Mouse (Mus musculus) retina, adult 2 months (tissue): ENCODE data around the gene Nr1h5.

Source experiments
- DNase-seq: peaks from one replicate; pipeline ENCODE4 v3.0.0-alpha.2; 2012; ENCODE audit warnings: low read depth, low spot score

Gene Nr1h5

GRCm38 (mm10) chr3:102964033-102964432 is at the start of gene Nr1h5:
Gene Nr1h5 (minus strand): TSS chr3:102964133.
- DNase-seq: no peak

GRCm38 (mm10) chr3:103001595-103001994 is 37.7 kb upstream of the Nr1h5 start:
- DNase-seq: no peak

GRCm38 (mm10) chr3:102997591-102997990 is 33.7 kb upstream of the Nr1h5 start:
- DNase-seq: no peak

- no peak for DNase-seq
These were observed 33.1 kb upstream of the Nr1h5 start for GRCm38 (mm10) chr3:102997036-102997435.

DNA sequence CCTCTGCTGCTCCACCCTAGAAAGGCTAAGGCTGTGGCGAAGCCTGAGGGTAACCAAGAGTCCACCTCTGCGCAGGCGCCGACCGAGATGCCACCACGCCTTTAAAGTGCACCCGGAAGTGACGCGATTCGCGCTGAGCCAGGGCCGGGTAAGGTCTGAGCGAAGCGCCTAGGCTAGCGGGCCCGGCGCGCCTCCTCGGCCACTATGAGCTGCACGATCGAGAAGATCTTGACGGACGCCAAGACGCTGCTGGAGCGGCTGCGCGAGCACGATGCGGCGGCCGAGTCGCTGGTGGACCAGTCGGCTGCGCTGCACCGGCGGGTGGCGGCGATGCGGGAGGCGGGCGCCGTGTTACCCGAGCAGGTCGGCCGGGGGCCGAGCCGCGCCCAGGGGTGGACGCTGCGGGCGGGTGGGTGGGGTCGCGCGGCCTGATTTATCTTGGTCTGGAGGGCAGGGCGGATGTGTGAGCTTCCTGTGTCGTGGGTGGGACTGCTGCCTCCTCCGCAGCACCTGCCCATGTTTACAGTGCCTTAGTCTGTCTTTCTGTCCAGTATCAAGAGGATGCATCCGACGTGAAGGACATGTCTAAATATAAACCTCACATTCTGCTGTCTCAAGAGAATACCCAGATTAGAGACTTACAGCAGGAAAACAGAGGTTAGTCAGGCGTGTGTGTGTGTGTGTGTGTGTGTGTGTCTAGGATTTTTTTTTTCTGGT is 31.8 kb upstream of the Nr1h5 start, which contains the start of gene Sike1:
Gene Sike1, plus strand, starts transcription at position 104 of the 717 bp plus-strand sequence.
- DNase-seq: peak; percentile 76

- no peak for DNase-seq
These were observed 31.3 kb upstream of the Nr1h5 start for GRCm38 (mm10) chr3:102995233-102995604.

DNA sequence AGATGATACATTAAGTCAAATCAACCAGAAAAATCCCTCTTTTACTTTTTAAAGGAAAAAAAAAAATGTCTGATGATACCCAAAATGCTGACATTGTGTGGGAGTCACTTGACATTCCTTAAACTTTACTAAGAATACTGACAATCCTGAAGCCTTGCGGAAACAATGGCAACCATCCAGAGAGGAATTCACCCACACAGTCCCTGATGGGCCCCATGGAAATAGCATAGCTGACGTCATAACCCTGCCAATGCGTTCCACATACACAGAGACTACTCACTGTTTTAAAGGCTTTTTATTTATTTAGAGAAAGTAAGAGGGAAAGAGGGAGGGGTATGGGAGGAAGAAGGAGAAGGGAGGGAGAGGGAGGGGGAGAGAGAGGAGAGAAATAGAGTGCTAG is 29.0 kb upstream of the Nr1h5 start:
- DNase-seq: no peak

GRCm38 (mm10) chr3:102991041-102991440 is 27.1 kb upstream of the Nr1h5 start:
- DNase-seq: no peak

DNA sequence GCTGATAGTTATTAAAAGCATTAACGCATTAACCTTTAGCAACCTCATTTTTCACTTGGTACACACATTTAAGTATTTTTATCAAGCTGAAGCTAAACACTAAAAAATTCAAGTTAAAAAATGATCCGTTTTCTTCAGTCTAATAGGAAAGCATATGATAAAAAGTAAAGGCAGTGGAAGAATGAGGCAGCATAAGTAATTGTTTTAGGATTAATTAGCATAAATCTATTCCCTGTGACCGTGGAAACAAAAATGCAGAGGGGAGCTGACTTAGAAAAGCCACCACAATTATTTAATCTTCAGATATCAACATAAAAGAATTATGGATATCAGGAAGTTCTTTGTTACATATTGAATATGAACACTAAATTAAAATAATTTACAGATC is 16.4 kb upstream of the Nr1h5 start:
- no peak for DNase-seq

DNA sequence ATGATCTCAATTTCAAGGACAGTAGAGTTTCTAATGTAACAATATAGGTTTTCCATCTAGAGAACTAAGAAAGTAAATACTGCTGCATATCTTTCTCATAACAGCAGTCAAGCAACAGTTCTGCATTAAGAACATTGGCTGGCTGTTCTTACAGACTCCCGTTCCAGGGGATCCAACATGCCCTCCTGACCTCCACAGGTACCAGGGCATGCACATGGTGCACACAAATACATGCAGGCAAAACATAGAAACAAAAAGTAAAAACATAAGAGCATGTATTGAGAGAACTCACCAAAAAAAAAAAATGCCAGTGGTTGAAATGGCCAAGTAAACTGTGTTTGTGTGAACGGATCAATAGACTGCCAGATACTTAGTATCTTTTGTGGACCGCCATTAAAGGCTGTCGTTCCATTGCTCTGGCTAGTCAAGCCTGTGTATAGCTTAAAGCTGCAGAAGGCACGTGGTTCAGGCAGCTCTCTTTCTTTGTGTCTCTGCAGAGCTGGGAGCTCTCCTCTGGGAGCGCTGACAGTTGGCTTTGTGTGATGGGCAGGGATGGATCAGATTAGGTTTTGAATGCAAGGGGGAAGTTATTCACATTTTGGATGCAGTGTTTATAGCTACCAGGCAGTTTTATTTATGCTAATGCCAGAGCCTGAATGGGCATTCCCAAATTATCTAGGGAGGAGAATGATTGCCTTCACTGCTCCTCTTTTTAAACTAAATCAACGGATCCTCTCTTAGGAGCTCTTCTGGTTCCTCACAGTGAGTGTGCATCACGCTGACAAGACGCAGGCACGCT is 15.8 kb upstream of the Nr1h5 start:
- no peak for DNase-seq

GRCm38 (mm10) chr3:102976906-102977305 is 13.0 kb upstream of the Nr1h5 start:
- no peak for DNase-seq

DNA sequence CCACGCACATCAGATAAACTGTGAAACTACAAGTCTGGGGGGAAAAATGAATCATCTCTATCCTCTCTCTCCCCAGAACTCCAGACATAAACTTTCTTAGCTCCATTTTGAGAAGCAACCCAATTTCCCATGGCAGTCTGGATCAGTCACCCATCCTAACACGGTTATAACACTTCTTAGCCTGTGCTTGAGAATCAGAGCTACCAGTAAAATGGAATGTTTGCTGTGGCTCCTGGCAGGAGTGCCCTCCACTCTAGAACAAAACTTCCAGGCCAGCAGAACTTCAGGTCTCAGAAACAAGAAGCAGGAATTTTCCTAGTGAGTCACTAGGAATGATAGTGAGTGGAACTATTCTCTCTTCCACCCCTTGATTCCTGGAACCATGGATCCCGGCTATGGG is 6.6 kb upstream of the Nr1h5 start:
- DNase-seq: no peak

DNA sequence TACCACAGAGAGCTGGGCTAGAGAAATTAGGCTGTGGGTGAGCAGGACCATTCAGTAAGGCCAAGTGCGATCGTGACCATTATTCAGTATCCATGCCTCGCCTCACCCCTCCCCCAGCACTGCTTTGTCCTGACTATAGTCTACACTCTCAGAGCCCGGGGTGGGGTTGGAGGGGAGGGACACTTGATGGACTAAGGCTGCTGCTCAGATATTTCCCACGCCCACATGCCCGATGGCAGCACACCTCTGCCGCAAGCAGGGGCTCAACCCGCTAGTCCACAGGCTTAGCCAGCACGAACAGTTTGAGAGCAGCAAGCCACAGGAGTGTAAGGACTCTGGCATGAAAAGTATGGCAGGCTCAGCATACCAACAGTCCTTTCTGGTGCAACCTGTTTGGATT is 6.1 kb upstream of the Nr1h5 start:
- DNase-seq: no peak

GRCm38 (mm10) chr3:102955596-102955995 is 8.3 kb downstream of the Nr1h5 start:
- DNase-seq: no peak

DNA sequence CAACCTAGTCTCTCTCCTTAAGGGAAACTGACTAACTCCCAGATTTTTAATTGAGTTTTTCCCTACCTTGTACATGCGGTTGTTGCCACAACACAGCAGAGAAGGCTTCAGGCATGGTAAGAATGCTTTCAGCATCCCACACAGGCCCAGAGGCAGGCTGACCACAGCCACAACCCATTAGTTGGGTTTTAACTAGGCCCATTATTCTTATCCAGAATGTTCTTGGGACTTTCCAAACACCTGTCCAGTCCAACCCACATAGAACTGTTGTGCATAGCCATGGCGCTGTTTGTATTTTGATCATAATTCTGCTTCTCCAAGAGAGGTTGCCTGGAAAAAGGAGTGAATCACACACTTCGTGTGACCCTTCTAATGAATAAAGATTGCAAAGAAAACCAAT is 8.8 kb downstream of the Nr1h5 start:
- DNase-seq: no peak

GRCm38 (mm10) chr3:102954476-102954875 is 9.5 kb downstream of the Nr1h5 start:
- no peak for DNase-seq

DNA sequence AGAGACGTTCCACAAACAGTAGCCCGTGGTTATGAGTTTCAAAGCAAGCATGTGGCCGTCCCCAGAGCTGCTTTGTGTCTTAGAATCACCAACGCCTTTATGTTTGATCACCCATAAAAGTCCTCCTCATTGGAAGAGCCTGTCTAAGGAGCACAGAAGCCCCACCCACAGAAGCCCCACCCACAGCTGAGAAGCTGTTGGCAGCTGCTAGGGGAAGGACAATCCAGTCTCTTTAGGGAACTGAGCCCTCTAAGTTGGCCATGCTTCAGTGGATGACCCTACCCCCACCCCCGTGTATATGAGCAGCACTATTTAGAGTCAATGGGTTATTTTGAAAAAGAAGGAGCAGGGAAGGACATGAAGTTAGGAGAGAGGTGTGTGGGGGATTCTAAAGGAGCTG is 17.1 kb downstream of the Nr1h5 start:
- DNase-seq: no peak

- no peak for DNase-seq
These were observed 17.6 kb downstream of the Nr1h5 start for GRCm38 (mm10) chr3:102946312-102946711.

GRCm38 (mm10) chr3:102938100-102938499 is 25.8 kb downstream of the Nr1h5 start:
- DNase-seq: no peak

DNA sequence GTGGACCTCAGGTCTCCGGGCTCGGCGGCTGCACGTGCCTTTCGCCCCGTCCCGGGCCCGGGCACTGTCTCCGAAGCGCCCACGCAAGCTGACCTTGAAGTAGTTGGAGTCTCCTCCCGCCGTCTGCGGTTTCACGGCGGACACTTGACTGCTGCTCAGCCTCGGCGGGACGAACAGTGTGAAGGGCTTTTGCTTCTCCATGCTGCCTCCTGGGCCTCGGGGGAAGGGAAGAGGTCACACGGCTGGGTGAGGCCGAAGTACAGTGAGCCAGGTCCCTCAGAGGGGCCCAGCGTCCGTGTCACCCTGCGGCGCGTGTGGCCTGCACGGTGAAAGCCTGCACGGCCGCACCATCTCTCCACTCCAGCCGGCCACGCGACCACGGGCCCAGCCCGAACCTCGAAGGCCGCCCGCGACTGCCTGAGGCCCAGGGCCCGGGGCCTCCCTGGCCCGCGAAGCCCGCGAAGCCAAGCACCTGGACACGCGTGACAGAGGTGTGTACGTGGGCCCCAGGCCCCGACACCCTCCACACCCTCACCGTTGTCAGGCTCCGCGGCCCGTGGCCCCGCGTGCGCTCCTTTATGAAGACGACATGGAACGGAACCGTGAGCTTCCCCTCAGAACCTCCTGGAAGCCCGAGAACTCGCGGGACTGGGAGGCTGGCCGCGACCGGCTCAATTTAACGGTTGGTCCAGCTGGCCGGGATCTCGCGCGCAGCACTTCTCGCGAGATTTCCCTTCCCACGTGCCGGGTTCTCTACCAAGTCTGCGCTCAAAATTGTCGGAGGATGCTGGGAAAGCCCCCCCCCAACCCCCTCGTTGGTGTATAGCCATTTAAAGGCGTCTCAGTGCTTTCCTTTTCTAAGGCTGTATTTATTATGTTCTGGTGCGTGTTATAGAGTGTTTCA is 28.2 kb downstream of the Nr1h5 start, which contains the start of gene Sycp1:
Gene Sycp1, minus strand, starts transcription at position 650 of the 904 bp plus-strand sequence.
- no peak for DNase-seq

DNA sequence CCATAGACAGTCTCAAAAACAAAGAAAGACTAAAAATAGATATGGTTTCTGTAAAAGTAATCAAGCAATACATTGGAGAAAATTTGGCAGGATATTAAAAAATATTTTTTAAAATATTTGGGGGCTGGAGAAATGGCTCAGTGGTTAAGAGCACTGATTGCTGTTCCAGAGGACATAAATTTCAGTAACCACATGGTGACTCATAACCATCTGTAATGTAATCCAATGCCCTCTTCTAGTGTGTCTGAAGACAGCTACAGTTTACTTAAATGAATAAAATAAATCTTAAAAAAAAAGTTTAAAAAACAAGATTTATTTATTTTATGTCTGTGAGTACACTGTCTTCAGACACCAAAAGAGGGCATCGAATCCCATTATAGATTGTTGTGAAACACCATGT is 64.8 kb downstream of the Nr1h5 start:
- no peak for DNase-seq
